Mouse (Mus musculus) ES-E14 (cell line): ENCODE data around the gene L2hgdh.

ENCODE experiments used
- HCFC1 ChIP-seq: IDR thresholded peaks from 2 replicates; pipeline ENCODE4 v1.6.1; 2012; ENCODE audit warnings: low read length, inconsistent platforms, borderline replicate concordance; ENCODE audit not compliant: insufficient read depth
- ZNF384 ChIP-seq: IDR thresholded peaks from 2 replicates; pipeline ENCODE4 v1.6.1; 2012; ENCODE audit warnings: low read depth, low read length, inconsistent platforms

DNA sequence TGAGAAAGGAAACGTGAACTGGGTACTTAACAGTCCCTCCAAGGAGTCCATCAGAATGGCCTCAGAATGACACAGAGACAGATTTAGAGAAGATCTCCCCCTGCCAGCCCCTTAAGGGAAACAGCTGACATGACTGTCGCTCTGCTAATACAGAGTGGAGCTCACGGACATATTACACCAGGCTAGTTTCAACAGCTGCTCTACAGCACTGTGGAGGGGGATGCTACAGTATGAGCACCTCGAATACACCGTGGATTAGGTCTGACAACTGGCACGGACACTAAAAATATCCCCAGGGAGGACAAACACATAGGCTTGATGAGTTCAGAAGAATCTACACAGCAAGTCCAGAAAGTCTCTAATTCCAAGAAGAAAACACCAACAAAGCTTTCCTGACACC, 26.3 kb downstream of the L2hgdh start:
- no peak for TF ChIP-seq ZNF384
- TF ChIP-seq HCFC1, result no peak
